Mouse (Mus musculus) hindbrain, embryonic 13.5 days (tissue): Measurements from ENCODE around the gene Reps2. TPM values are rescaled to one million over a fixed set of nuclear protein-coding genes. Genes with fewer than 3 reads are reported as not detected.

Experiments used
- ATAC-seq: fragments of 200-750 bp; cut with Nextera tagmentation; 2 replicates; pipeline ENCODE4 v1.8.0; 2017; ENCODE audit warnings: moderate TSS enrichment; ENCODE audit not compliant: low FRiP score
- H3K27ac ChIP-seq: fragments of 300-500 bp; sonication (generic); 2 replicates; pipeline ENCODE4 v1.5.1; 2015; ENCODE audit warnings: inconsistent platforms, mild to moderate bottlenecking, moderate library complexity
- H3K27me3 ChIP-seq: fragments of 300-500 bp; sonication (generic); 2 replicates; pipeline ENCODE4 v1.6.1; 2015; ENCODE audit warnings: mild to moderate bottlenecking, inconsistent platforms
- H3K36me3 ChIP-seq: fragments of 300-500 bp; sonication (generic); 2 replicates; pipeline ENCODE4 v1.6.1; 2015; ENCODE audit warnings: mild to moderate bottlenecking, inconsistent platforms
- H3K4me1 ChIP-seq: fragments of 300-500 bp; sonication (generic); replicated peaks from 2 replicates; pipeline ENCODE4 v1.6.1; 2015; ENCODE audit warnings: inconsistent platforms
- H3K4me2 ChIP-seq: fragments of 300-500 bp; sonication (generic); 2 replicates; pipeline ENCODE4 v1.6.1; 2015; ENCODE audit warnings: inconsistent platforms, mild to moderate bottlenecking, moderate library complexity
- H3K4me3 ChIP-seq: fragments of 300-500 bp; sonication (generic); 2 replicates; pipeline ENCODE4 v1.5.1; 2015; ENCODE audit warnings: mild to moderate bottlenecking, inconsistent platforms
- H3K9ac ChIP-seq: fragments of 300-500 bp; sonication (generic); 2 replicates; pipeline ENCODE4 v1.6.1; 2015; ENCODE audit warnings: mild to moderate bottlenecking, inconsistent platforms
- H3K9me3 ChIP-seq: fragments of 300-500 bp; sonication (generic); 2 replicates; pipeline ENCODE4 v1.6.1; 2016; ENCODE audit warnings: inconsistent platforms
- WGBS: fragments of 180-500 bp; shearing (Covaris S2); methylation state at CpG from one replicate; pipeline ENCODE4 v1.1.7; 2015; 5-methylcytosine and 5-hydroxymethylcytosine counted together
- polyA plus RNA-seq: library from polyadenylated mRNA; unstranded; fragments of >200 nt; fragmentation: Nextera tagmentation; extraction: Ambion mirVana; gene quantifications from 2 replicates; pipeline ENCODE4 v1.2.1, GENCODE M21; 2015

Gene Reps2
- polyA plus RNA-seq, 1 experiment from 2014 or later: 1.7 TPM

- H3K4me2 ChIP-seq: no peak overlapping the region
- no peak overlapping the region for H3K4me3 ChIP-seq
- H3K9ac ChIP-seq: no peak overlapping the region
- peaks cover 33% of the 10 kb centered on the region; the same call in 1 of the 2 replicates for H3K27me3 ChIP-seq
- no peaks in the 10 kb centered on the region for H3K4me1 ChIP-seq
- H3K36me3 ChIP-seq: no peaks in the 10 kb centered on the region
- ATAC-seq: no peak
- no peaks in the 10 kb centered on the region for H3K9me3 ChIP-seq
- 23% methylated on average over 4 of the region's 4 CpGs for WGBS
- peak overlapping the region; percentile 12; the same call in 1 of the 2 replicates for H3K27ac ChIP-seq
These were observed 122.3 kb downstream of the Reps2 start for GRCm38 (mm10) chrX:162521197-162521596.

DNA sequence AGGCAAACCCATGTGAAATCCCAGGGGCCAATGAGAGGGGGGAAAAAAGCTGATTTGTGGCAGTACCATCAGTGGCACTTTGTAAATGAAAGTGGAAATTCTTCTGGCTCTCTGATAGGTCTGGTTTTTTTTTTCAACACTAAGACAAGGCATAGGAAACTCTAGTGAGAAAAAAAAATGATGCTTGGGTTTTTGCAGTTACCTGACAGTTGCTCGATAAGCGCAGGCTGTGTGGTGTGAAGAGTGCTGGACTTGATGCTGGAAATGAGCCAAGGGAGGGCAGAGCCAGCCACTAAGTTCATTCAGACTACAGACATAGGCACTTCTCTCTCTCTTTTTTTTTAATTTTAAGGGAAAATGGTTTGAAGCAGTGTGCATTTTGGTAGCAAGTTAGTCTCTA lies 123.1 kb downstream of the Reps2 start:
- H3K27me3 ChIP-seq: peaks cover 34% of the 10 kb centered on the region; the same call in 1 of the 2 replicates
- ATAC-seq: no peak

DNA sequence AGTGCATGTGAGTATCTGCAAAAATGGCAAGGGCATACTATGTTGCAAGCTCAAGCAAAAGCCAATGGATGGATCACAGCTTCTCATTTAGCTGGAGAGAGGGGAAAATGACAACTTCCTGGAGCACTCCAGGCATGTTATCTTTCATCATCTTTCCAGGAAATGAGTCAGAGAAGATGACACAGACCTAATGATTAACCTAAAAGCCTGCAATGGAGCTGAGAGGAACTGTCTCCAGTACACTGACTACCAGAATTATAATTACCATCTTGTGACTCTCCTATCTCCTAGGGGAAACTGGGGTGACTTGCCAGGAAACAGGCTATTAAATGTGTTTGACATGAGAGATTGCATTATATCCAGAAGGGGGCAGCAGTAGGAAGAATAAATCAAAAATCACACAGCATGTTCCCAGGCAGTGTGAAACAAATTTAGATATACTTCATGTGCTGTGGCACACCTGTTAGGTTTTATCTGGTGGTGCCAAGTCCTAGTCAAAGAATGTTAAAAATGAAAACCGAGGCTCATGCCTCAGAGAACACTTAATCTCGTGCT lies 132.9 kb downstream of the Reps2 start:
- no peaks in the 10 kb centered on the region for H3K36me3 ChIP-seq
- no peaks in the 10 kb centered on the region for H3K9me3 ChIP-seq
- no peak for ATAC-seq
- no peak overlapping the region for H3K4me2 ChIP-seq
- H3K9ac ChIP-seq: no peak overlapping the region
- peaks cover 37% of the 10 kb centered on the region; the same call in 1 of the 2 replicates for H3K27me3 ChIP-seq
- 78% methylated on average over 2 of the region's 2 CpGs for WGBS
- no peaks in the 10 kb centered on the region for H3K4me1 ChIP-seq
- no peak overlapping the region for H3K27ac ChIP-seq
- H3K4me3 ChIP-seq: no peak overlapping the region

More for the DNA sequence above, 123.1 kb downstream of the Reps2 start:
- no peak overlapping the region for H3K27ac ChIP-seq
- 67% methylated on average over 2 of the region's 2 CpGs for WGBS
- no peak overlapping the region for H3K4me3 ChIP-seq
- no peak overlapping the region for H3K9ac ChIP-seq
- no peak overlapping the region for H3K4me2 ChIP-seq
- H3K36me3 ChIP-seq: no peaks in the 10 kb centered on the region
- no peaks in the 10 kb centered on the region for H3K4me1 ChIP-seq
- H3K9me3 ChIP-seq: no peaks in the 10 kb centered on the region

GRCm38 (mm10) chrX:162505186-162505585 lies 138.3 kb downstream of the Reps2 start:
- Histone ChIP-seq H3K27me3 (peaks cover 58% of the 10 kb centered on the region; the same call in 1 of the 2 replicates), H3K36me3 (no peaks in the 10 kb centered on the region), H3K9me3 (no peaks in the 10 kb centered on the region), H3K4me3 (no peak overlapping the region), H3K4me2 (no peak overlapping the region), H3K4me1 (no peaks in the 10 kb centered on the region), H3K27ac (no peak overlapping the region), H3K9ac (no peak overlapping the region)
- 14% methylated on average over 2 of the region's 2 CpGs for WGBS
- ATAC-seq: no peak

- Histone ChIP-seq H3K36me3 (no peaks in the 10 kb centered on the region), H3K9ac (no peak overlapping the region), H3K4me3 (no peak overlapping the region), H3K27ac (no peak overlapping the region), H3K4me2 (no peak overlapping the region), H3K4me1 (no peaks in the 10 kb centered on the region), H3K9me3 (no peaks in the 10 kb centered on the region), H3K27me3 (peaks cover 42% of the 10 kb centered on the region; the same call in 1 of the 2 replicates)
- no peak for ATAC-seq
- WGBS: 55% methylated on average over 2 of the region's 2 CpGs
These were observed 140.0 kb downstream of the Reps2 start for GRCm38 (mm10) chrX:162503436-162503835.

GRCm38 (mm10) chrX:162500962-162501361 lies 142.5 kb downstream of the Reps2 start:
- H3K9ac ChIP-seq: no peak overlapping the region
- WGBS: 84% methylated on average over 3 of the region's 3 CpGs
- ATAC-seq: no peak

GRCm38 (mm10) chrX:162496485-162496884 lies 147.0 kb downstream of the Reps2 start:
- whole genome bisulfite sequencing: 25% methylated on average over 2 of the region's 2 CpGs
- no peaks in the 10 kb centered on the region for H3K9me3 ChIP-seq
- no peak overlapping the region for H3K27ac ChIP-seq
- H3K4me2 ChIP-seq: no peak overlapping the region
- no peak overlapping the region for H3K4me3 ChIP-seq
- no peaks in the 10 kb centered on the region for H3K36me3 ChIP-seq
- no peak for ATAC-seq
- H3K27me3 ChIP-seq: peaks cover 18% of the 10 kb centered on the region
- H3K4me1 ChIP-seq: no peaks in the 10 kb centered on the region
- no peak overlapping the region for H3K9ac ChIP-seq

More at GRCm38 (mm10) chrX:162500962-162501361, 142.5 kb downstream of the Reps2 start:
- H3K36me3 ChIP-seq: no peaks in the 10 kb centered on the region
- H3K4me1 ChIP-seq: no peaks in the 10 kb centered on the region
- no peak overlapping the region for H3K27ac ChIP-seq
- peaks cover 32% of the 10 kb centered on the region; the same call in 1 of the 2 replicates for H3K27me3 ChIP-seq
- no peak overlapping the region for H3K4me2 ChIP-seq
- no peak overlapping the region for H3K4me3 ChIP-seq
- no peaks in the 10 kb centered on the region for H3K9me3 ChIP-seq

DNA sequence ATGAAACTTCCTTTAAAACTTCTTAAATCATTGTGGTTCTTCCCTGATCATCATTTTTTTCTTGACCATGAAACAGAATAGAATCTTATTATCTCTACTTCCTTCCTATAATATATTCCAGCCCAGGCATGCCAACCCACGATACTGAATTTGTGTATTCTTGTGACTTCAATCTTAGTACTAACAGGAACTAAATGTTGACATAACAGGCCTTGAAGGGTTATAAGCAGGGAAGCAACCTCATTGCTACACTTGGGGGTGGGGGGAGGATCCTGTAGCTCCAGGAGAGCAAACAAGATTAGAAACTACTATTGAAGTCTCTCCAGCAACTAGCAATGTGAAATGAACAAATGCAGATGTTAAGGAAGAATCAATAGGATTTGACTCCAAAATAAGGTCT lies 154.8 kb downstream of the Reps2 start:
- no peaks in the 10 kb centered on the region for H3K9me3 ChIP-seq
- no peak overlapping the region for H3K4me3 ChIP-seq
- 86% methylated on average over 1 of the region's 1 CpGs for WGBS
- no peak overlapping the region for H3K27ac ChIP-seq
- H3K4me2 ChIP-seq: no peak overlapping the region
- H3K36me3 ChIP-seq: no peaks in the 10 kb centered on the region
- ATAC-seq: no peak
- H3K4me1 ChIP-seq: no peaks in the 10 kb centered on the region
- no peak overlapping the region for H3K9ac ChIP-seq
- peaks cover 15% of the 10 kb centered on the region; the same call in 1 of the 2 replicates for H3K27me3 ChIP-seq

DNA sequence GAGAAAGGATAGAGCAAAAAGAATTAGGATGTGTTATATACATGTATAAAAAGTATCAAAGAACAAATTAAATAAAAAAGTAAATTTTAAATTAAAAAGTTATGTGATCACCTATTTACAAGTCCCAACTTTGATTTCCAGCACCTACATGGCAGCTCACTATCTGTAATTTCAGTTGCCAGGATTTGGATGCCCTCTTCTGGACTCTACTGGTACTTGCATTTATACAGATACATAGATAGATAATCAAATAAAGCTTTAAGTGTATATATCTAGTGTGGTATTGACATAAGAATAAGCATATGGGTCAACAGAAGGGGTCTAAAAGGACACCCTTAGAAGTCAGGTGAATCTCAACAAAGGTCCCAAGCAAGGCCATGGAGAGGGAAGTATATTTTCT lies 155.7 kb downstream of the Reps2 start:
- Histone ChIP-seq H3K36me3 (no peaks in the 10 kb centered on the region), H3K27ac (no peak overlapping the region), H3K27me3 (peaks cover 15% of the 10 kb centered on the region; the same call in 1 of the 2 replicates), H3K4me3 (no peak overlapping the region), H3K9me3 (no peaks in the 10 kb centered on the region), H3K4me1 (no peaks in the 10 kb centered on the region), H3K4me2 (no peak overlapping the region), H3K9ac (no peak overlapping the region)
- ATAC-seq: no peak

- peaks cover 19% of the 10 kb centered on the region; the same call in 1 of the 2 replicates for H3K27me3 ChIP-seq
- 81% methylated on average over 3 of the region's 3 CpGs for WGBS
These were observed 173.2 kb downstream of the Reps2 start for GRCm38 (mm10) chrX:162470213-162470612.

GRCm38 (mm10) chrX:162462156-162462555 lies 181.3 kb downstream of the Reps2 start:
- whole genome bisulfite sequencing: 70% methylated on average over 5 of the region's 5 CpGs
- Histone ChIP-seq H3K4me3 (no peak overlapping the region), H3K9me3 (no peaks in the 10 kb centered on the region), H3K27me3 (peaks cover 7% of the 10 kb centered on the region; the same call in 1 of the 2 replicates), H3K27ac (no peak overlapping the region), H3K9ac (no peak overlapping the region), H3K4me2 (no peak overlapping the region), H3K36me3 (no peaks in the 10 kb centered on the region), H3K4me1 (no peaks in the 10 kb centered on the region)
- no peak for ATAC-seq

More at GRCm38 (mm10) chrX:162470213-162470612, 173.2 kb downstream of the Reps2 start:
- H3K4me1 ChIP-seq: no peaks in the 10 kb centered on the region
- H3K9ac ChIP-seq: no peak overlapping the region
- no peaks in the 10 kb centered on the region for H3K9me3 ChIP-seq
- ATAC-seq: no peak
- no peaks in the 10 kb centered on the region for H3K36me3 ChIP-seq
- H3K27ac ChIP-seq: no peak overlapping the region
- H3K4me2 ChIP-seq: no peak overlapping the region
- no peak overlapping the region for H3K4me3 ChIP-seq

DNA sequence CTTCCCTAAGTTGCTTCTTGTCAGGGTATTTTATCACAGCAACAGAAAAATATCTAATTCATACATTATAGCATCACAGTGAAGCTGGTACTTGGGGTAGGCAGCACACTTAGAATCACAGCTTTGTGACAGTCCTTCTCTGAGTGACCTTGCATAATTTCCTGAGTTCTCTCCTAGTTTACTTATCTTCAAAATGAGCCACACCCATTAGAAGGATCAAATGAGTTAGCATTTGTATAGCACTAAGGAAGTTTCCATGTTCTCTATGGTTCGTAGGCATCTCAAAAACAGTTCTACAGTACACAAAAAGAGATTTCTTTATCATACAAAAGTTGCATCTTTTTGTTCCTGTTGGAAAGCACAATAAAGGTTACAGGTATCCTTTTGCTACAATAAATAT lies 187.0 kb downstream of the Reps2 start:
- H3K27ac ChIP-seq: no peak overlapping the region
- H3K27me3 ChIP-seq: peaks cover 5% of the 10 kb centered on the region; the same call in 1 of the 2 replicates
- H3K36me3 ChIP-seq: no peaks in the 10 kb centered on the region
- 88% methylated on average over 1 of the region's 1 CpGs for WGBS
- no peak overlapping the region for H3K4me3 ChIP-seq
- no peaks in the 10 kb centered on the region for H3K4me1 ChIP-seq
- no peaks in the 10 kb centered on the region for H3K9me3 ChIP-seq
- no peak for ATAC-seq
- no peak overlapping the region for H3K9ac ChIP-seq
- H3K4me2 ChIP-seq: no peak overlapping the region

GRCm38 (mm10) chrX:162455364-162455763 lies 188.1 kb downstream of the Reps2 start:
- no peaks in the 10 kb centered on the region for H3K4me1 ChIP-seq
- no peak overlapping the region for H3K4me3 ChIP-seq
- ATAC-seq: no peak
- H3K9me3 ChIP-seq: no peaks in the 10 kb centered on the region
- no peak overlapping the region for H3K27ac ChIP-seq
- no peaks in the 10 kb centered on the region for H3K36me3 ChIP-seq
- H3K27me3 ChIP-seq: peaks cover 5% of the 10 kb centered on the region; the same call in 1 of the 2 replicates
- WGBS: 82% methylated on average over 1 of the region's 1 CpGs
- no peak overlapping the region for H3K9ac ChIP-seq
- H3K4me2 ChIP-seq: no peak overlapping the region
